Mouse (Mus musculus) G1E-ER4 (cell line): ENCODE measurements around the gene Btbd19. TPM values are rescaled to one million over a fixed set of nuclear protein-coding genes. Genes with fewer than 3 reads are reported as not detected.

Experiments used
- GATA1 ChIP-seq: IDR thresholded peaks from one replicate; pipeline ENCODE4 v1.8.0; 2012; ENCODE audit warnings: low read length, inconsistent platforms
- polyA plus RNA-seq: library from polyadenylated mRNA; stranded (reverse); fragments of >175 nt; gene quantifications from 2 replicates; pipeline ENCODE4 v1.2.3, GENCODE M21; 2012

Btbd19 gene
- polyA plus RNA-seq, 1 experiment = 27.6 TPM

- no peak for TF ChIP-seq GATA1
Measured at GRCm38 (mm10) chr4:117143023-117143422, 17.5 kb upstream of the Btbd19 start.

- no peak for TF ChIP-seq GATA1
Measured at GRCm38 (mm10) chr4:117140613-117141012, 15.1 kb upstream of the Btbd19 start.

- no peak for TF ChIP-seq GATA1
Measured at GRCm38 (mm10) chr4:117139217-117139612, 13.7 kb upstream of the Btbd19 start.

- no peak for TF ChIP-seq GATA1
Measured at GRCm38 (mm10) chr4:117138295-117139216, 13.0 kb upstream of the Btbd19 start.

- no peak for TF ChIP-seq GATA1
Measured at GRCm38 (mm10) chr4:117136034-117136433, 10.5 kb upstream of the Btbd19 start.

- TF ChIP-seq GATA1 = no peak
Measured at GRCm38 (mm10) chr4:117134601-117134995, 9.1 kb upstream of the Btbd19 start.

GRCm38 (mm10) chr4:117133817-117134600 is 8.5 kb upstream of the Btbd19 start, which contains the start of gene Plk3:
Gene Plk3, minus strand, starts transcription at chr4:117133963.
- no peak for TF ChIP-seq GATA1

GRCm38 (mm10) chr4:117133366-117133796 is 7.9 kb upstream of the Btbd19 start:
- no peak for TF ChIP-seq GATA1

GRCm38 (mm10) chr4:117132794-117133143 is 7.2 kb upstream of the Btbd19 start:
- no peak for TF ChIP-seq GATA1

- no peak for TF ChIP-seq GATA1
Measured at GRCm38 (mm10) chr4:117131890-117132793, 6.6 kb upstream of the Btbd19 start.

- no peak for TF ChIP-seq GATA1
Measured at GRCm38 (mm10) chr4:117131198-117131597, 5.7 kb upstream of the Btbd19 start.

- no peak for TF ChIP-seq GATA1
Measured at GRCm38 (mm10) chr4:117130790-117131189, 5.3 kb upstream of the Btbd19 start.

GRCm38 (mm10) chr4:117127991-117128686 is 2.6 kb upstream of the Btbd19 start:
- no peak for TF ChIP-seq GATA1

- no peak for TF ChIP-seq GATA1
Measured at GRCm38 (mm10) chr4:117126675-117127290, 1.3 kb upstream of the Btbd19 start, which contains the start of gene Tctex1d4. Gene Tctex1d4, plus strand, starts transcription at chr4:117126794.
